In genomic region chr19:47184736-47185135, GRCm38 (mm10) we compare ENCODE assay signal across 23 mouse cellular contexts. TPM values are rescaled to one million over a fixed set of nuclear protein-coding genes. Genes with fewer than 3 reads are reported as not detected.
"Had no signal": no experiment of that assay in that cellular context is flagged by ENCODE, and none has a peak within 500 bp of the region (broad histone marks: within the 10 kb centered on the region; RNA-seq: fewer than 3 reads in every experiment).

No protein-coding gene starts in this region.

- H3K27ac ChIP-seq: kidney, embryonic 15.5 days; limb, embryonic 12.5 days; liver, embryonic 14.5 days; lung, embryonic 15.5 days; midbrain, embryonic 12.5 days; neural tube, embryonic 13.5 days had no signal

- ATAC-seq: midbrain, embryonic 16.5 days had no signal

- H3K36me3 ChIP-seq: kidney, embryonic 15.5 days; limb, embryonic 12.5 days; lung, embryonic 15.5 days; midbrain, embryonic 12.5 days; neural tube, embryonic 13.5 days had no signal

- DNase-seq: kidney, adult 2 months; kidney, postnatal 36 days; layer of hippocampus, adult 9-11 months; layer of hippocampus, postnatal 36 days; retina, postnatal 1 day; right cerebral cortex, postnatal 4 days; spleen, adult 18-20 months; thymus, adult 18-20 months; thymus, postnatal 25 days had no signal

- H3K4me3 ChIP-seq: kidney, embryonic 15.5 days; limb, embryonic 12.5 days; lung, embryonic 15.5 days; midbrain, embryonic 12.5 days; neural tube, embryonic 13.5 days had no signal

- H3K9ac ChIP-seq: kidney, embryonic 15.5 days; limb, embryonic 12.5 days; liver, embryonic 14.5 days; lung, embryonic 15.5 days; midbrain, embryonic 12.5 days; neural tube, embryonic 13.5 days had no signal

- H3K4me2 ChIP-seq: kidney, embryonic 15.5 days; limb, embryonic 12.5 days; lung, embryonic 15.5 days; midbrain, embryonic 12.5 days; neural tube, embryonic 13.5 days had no signal

- H3K9me3 ChIP-seq: kidney, embryonic 15.5 days; lung, embryonic 15.5 days had no signal

RNA-seq across cellular contexts. Expression of gene Calhm3, which starts 27.2 kb away (rescaled TPM):
- total RNA-seq: layer of hippocampus, adult 18-20 months; layer of hippocampus, postnatal 36 days; left cerebral cortex, adult 8-10 months; left cerebral cortex, postnatal 25 days; liver, adult 2 months; megakaryocyte-erythroid progenitor cell, adult 5-6 weeks had no signal
- polyA plus RNA-seq: kidney, adult 2 months; kidney, embryonic 15.5 days; limb, embryonic 12.5 days; liver, adult 2 months; liver, embryonic 14.5 days; lung, embryonic 15.5 days; midbrain, embryonic 12.5 days; midbrain, embryonic 16.5 days; neural tube, embryonic 13.5 days; stomach, embryonic 14.5 days; urinary bladder, adult 2 months had no signal

RNA-seq across cellular contexts. Expression of gene Calhm1, which starts 40.7 kb away (rescaled TPM):
- total RNA-seq: layer of hippocampus, adult 18-20 months; layer of hippocampus, postnatal 36 days; left cerebral cortex, adult 8-10 months; left cerebral cortex, postnatal 25 days; liver, adult 2 months; megakaryocyte-erythroid progenitor cell, adult 5-6 weeks had no signal
- polyA plus RNA-seq: kidney, adult 2 months; kidney, embryonic 15.5 days; limb, embryonic 12.5 days; liver, adult 2 months; liver, embryonic 14.5 days; lung, embryonic 15.5 days; midbrain, embryonic 12.5 days; midbrain, embryonic 16.5 days; neural tube, embryonic 13.5 days; stomach, embryonic 14.5 days; urinary bladder, adult 2 months had no signal
